Mouse (Mus musculus) spleen, postnatal 36 days (tissue): ENCODE measurements around the gene Nkx6-2.

ENCODE experiments used
- DNase-seq, 2 experiments: peaks; one replicate each; pipeline ENCODE4 v3.0.0; 2022; ENCODE audit warnings: low spot score in 2 of 2, mixed read lengths in 1 of 2

Nkx6-2 gene

GRCm38 (mm10) chr7:139566533-139566932 lies 16.1 kb downstream of the Nkx6-2 start:
- no peak for DNase-seq

GRCm38 (mm10) chr7:139565998-139566397 lies 16.6 kb downstream of the Nkx6-2 start:
- no peak for DNase-seq

GRCm38 (mm10) chr7:139564161-139564560 lies 18.4 kb downstream of the Nkx6-2 start:
- DNase-seq = no peak

GRCm38 (mm10) chr7:139563425-139563824 lies 19.2 kb downstream of the Nkx6-2 start:
- no peak for DNase-seq

- no peak for DNase-seq
Measured at GRCm38 (mm10) chr7:139559659-139560058, 22.9 kb downstream of the Nkx6-2 start.

GRCm38 (mm10) chr7:139556746-139557526 lies 25.7 kb downstream of the Nkx6-2 start:
- DNase-seq = no peak

GRCm38 (mm10) chr7:139556331-139556730 lies 26.3 kb downstream of the Nkx6-2 start:
- DNase-seq = no peak

- DNase-seq = no peak
Measured at GRCm38 (mm10) chr7:139551519-139551918, 31.1 kb downstream of the Nkx6-2 start.

GRCm38 (mm10) chr7:139550086-139550783 lies 32.4 kb downstream of the Nkx6-2 start:
- no peak for DNase-seq

GRCm38 (mm10) chr7:139547325-139547724 lies 35.3 kb downstream of the Nkx6-2 start:
- no peak for DNase-seq

- DNase-seq = no peak
Measured at GRCm38 (mm10) chr7:139544706-139545625, 37.6 kb downstream of the Nkx6-2 start.

- DNase-seq = no peak
Measured at GRCm38 (mm10) chr7:139541422-139541821, 41.2 kb downstream of the Nkx6-2 start.

GRCm38 (mm10) chr7:139540601-139541000 lies 42.0 kb downstream of the Nkx6-2 start:
- DNase-seq = no peak

GRCm38 (mm10) chr7:139538541-139538940 lies 44.1 kb downstream of the Nkx6-2 start:
- DNase-seq = peak; percentile 2 to 8

GRCm38 (mm10) chr7:139537831-139538230 lies 44.8 kb downstream of the Nkx6-2 start:
- DNase-seq = no peak

- no peak for DNase-seq
Measured at GRCm38 (mm10) chr7:139536831-139537230, 45.8 kb downstream of the Nkx6-2 start.

GRCm38 (mm10) chr7:139536331-139536730 lies 46.3 kb downstream of the Nkx6-2 start:
- DNase-seq = no peak

- DNase-seq = no peak
Measured at GRCm38 (mm10) chr7:139531428-139531801, 51.2 kb downstream of the Nkx6-2 start.

GRCm38 (mm10) chr7:139530591-139531427 lies 51.8 kb downstream of the Nkx6-2 start:
- DNase-seq = no peak
